Mouse (Mus musculus): Measurements from ENCODE around the gene 1700025G04Rik. TPM values are rescaled to one million over a fixed set of nuclear protein-coding genes. Genes with fewer than 3 reads are reported as not detected.

Gene 1700025G04Rik
- polyA plus RNA-seq, 1 experiment from 2014 or later, result 14.1 TPM

- Histone ChIP-seq H3K4me2 (replicated peaks; ENCODE audit: low read depth, low read length) (no peak overlapping the region), H3K9me3 (ENCODE audit: low read length) (no peaks in the 10 kb centered on the region), H3K4me1 (ENCODE audit: insufficient read depth, low read depth, low read length) (peaks cover 10% of the 10 kb centered on the region; the same call in 1 of the 2 replicates), H3K27ac (ENCODE audit: low read length) (no peak overlapping the region), H3K4me3 (ENCODE audit: low read depth, low read length) (no peak overlapping the region), H3K9ac (replicated peaks; ENCODE audit: low read depth) (no peak overlapping the region), H3K27me3 (replicated peaks; ENCODE audit: insufficient read depth, low read length) (no peaks in the 10 kb centered on the region), H3K36me3 (ENCODE audit: insufficient read depth, low read length) (no peaks in the 10 kb centered on the region)
- TF ChIP-seq CTCF (IDR thresholded peaks at IDR 0.05), result no peak
- TF ChIP-seq EP300 (IDR thresholded peaks at IDR 0.05), result no peak
- no peak for ATAC-seq
- no peak for DNase-seq (ENCODE audit: low spot score)
- 84% methylated on average over 7 of the region's 7 CpGs for WGBS
Observed at GRCm38 (mm10) chr1:151974424-151974823, 115.5 kb downstream of the 1700025G04Rik start.

GRCm38 (mm10) chr1:151973110-151973700 lies 116.7 kb downstream of the 1700025G04Rik start:
- H3K4me3 ChIP-seq (ENCODE audit: low read depth, low read length), result no peak overlapping the region
- TF ChIP-seq CTCF (IDR thresholded peaks at IDR 0.05) (no peak), EP300 (IDR thresholded peaks at IDR 0.05) (no peak)
- no peak overlapping the region for H3K9ac ChIP-seq (replicated peaks; ENCODE audit: low read depth)
- DNase-seq (ENCODE audit: low spot score) (no peak), ATAC-seq (no peak)
- no peaks in the 10 kb centered on the region for H3K27me3 ChIP-seq (replicated peaks; ENCODE audit: insufficient read depth, low read length)
- H3K4me2 ChIP-seq (replicated peaks; ENCODE audit: low read depth, low read length), result no peak overlapping the region
- no peaks in the 10 kb centered on the region for H3K36me3 ChIP-seq (ENCODE audit: insufficient read depth, low read length)
- no peak overlapping the region for H3K27ac ChIP-seq (ENCODE audit: low read length)
- H3K4me1 ChIP-seq (ENCODE audit: insufficient read depth, low read depth, low read length), result peaks cover 10% of the 10 kb centered on the region; the same call in 1 of the 2 replicates
- WGBS, result 89% methylated on average over 5 of the region's 5 CpGs
- no peaks in the 10 kb centered on the region for H3K9me3 ChIP-seq (ENCODE audit: low read length)

GRCm38 (mm10) chr1:151971581-151971980 lies 118.3 kb downstream of the 1700025G04Rik start:
- TF ChIP-seq EP300 (IDR thresholded peaks at IDR 0.05) (no peak), CTCF (IDR thresholded peaks at IDR 0.05) (no peak)
- Histone ChIP-seq H3K9me3 (ENCODE audit: low read length) (no peaks in the 10 kb centered on the region), H3K27ac (ENCODE audit: low read length) (no peak overlapping the region), H3K4me3 (ENCODE audit: low read depth, low read length) (no peak overlapping the region), H3K4me1 (ENCODE audit: insufficient read depth, low read depth, low read length) (peaks cover 10% of the 10 kb centered on the region; the same call in 1 of the 2 replicates), H3K4me2 (replicated peaks; ENCODE audit: low read depth, low read length) (no peak overlapping the region), H3K36me3 (ENCODE audit: insufficient read depth, low read length) (no peaks in the 10 kb centered on the region), H3K27me3 (replicated peaks; ENCODE audit: insufficient read depth, low read length) (no peaks in the 10 kb centered on the region), H3K9ac (replicated peaks; ENCODE audit: low read depth) (no peak overlapping the region)
- ATAC-seq (no peak), DNase-seq (ENCODE audit: low spot score) (no peak)
- 59% methylated on average over 2 of the region's 2 CpGs for WGBS

- Histone ChIP-seq H3K4me1 (ENCODE audit: insufficient read depth, low read depth, low read length) (no peaks in the 10 kb centered on the region), H3K9ac (replicated peaks; ENCODE audit: low read depth) (no peak overlapping the region), H3K27me3 (replicated peaks; ENCODE audit: insufficient read depth, low read length) (no peaks in the 10 kb centered on the region), H3K36me3 (ENCODE audit: insufficient read depth, low read length) (no peaks in the 10 kb centered on the region), H3K9me3 (ENCODE audit: low read length) (no peaks in the 10 kb centered on the region), H3K27ac (ENCODE audit: low read length) (no peak overlapping the region), H3K4me2 (replicated peaks; ENCODE audit: low read depth, low read length) (no peak overlapping the region), H3K4me3 (ENCODE audit: low read depth, low read length) (no peak overlapping the region)
- DNase-seq (ENCODE audit: low spot score) (no peak), ATAC-seq (no peak; the same call in 1 of the 2 replicates)
- 69% methylated on average over 5 of the region's 5 CpGs for WGBS
- no peak for TF ChIP-seq CTCF (IDR thresholded peaks at IDR 0.05)
- TF ChIP-seq EP300 (IDR thresholded peaks at IDR 0.05), result no peak
Observed at GRCm38 (mm10) chr1:151968126-151968525, 121.8 kb downstream of the 1700025G04Rik start.

- DNase-seq (ENCODE audit: low spot score), result no peak
- ATAC-seq, result no peak
- no peak for TF ChIP-seq EP300 (IDR thresholded peaks at IDR 0.05)
- TF ChIP-seq CTCF (IDR thresholded peaks at IDR 0.05), result no peak
Observed at GRCm38 (mm10) chr1:151964811-151965210, 125.1 kb downstream of the 1700025G04Rik start.

GRCm38 (mm10) chr1:151963248-151963647 lies 126.7 kb downstream of the 1700025G04Rik start:
- no peak overlapping the region for H3K4me2 ChIP-seq (replicated peaks; ENCODE audit: low read depth, low read length)
- no peak overlapping the region for H3K27ac ChIP-seq (ENCODE audit: low read length)
- H3K9me3 ChIP-seq (ENCODE audit: low read length), result no peaks in the 10 kb centered on the region
- H3K27me3 ChIP-seq (replicated peaks; ENCODE audit: insufficient read depth, low read length), result no peaks in the 10 kb centered on the region
- DNase-seq (ENCODE audit: low spot score), result no peak
- no peak overlapping the region for H3K9ac ChIP-seq (replicated peaks; ENCODE audit: low read depth)
- TF ChIP-seq CTCF (IDR thresholded peaks at IDR 0.05) (no peak), EP300 (IDR thresholded peaks at IDR 0.05) (no peak)
- 51% methylated on average over 7 of the region's 7 CpGs for WGBS
- no peak for ATAC-seq
- no peak overlapping the region for H3K4me3 ChIP-seq (ENCODE audit: low read depth, low read length)
- no peaks in the 10 kb centered on the region for H3K4me1 ChIP-seq (ENCODE audit: insufficient read depth, low read depth, low read length)
- no peaks in the 10 kb centered on the region for H3K36me3 ChIP-seq (ENCODE audit: insufficient read depth, low read length)

More at GRCm38 (mm10) chr1:151964811-151965210, 125.1 kb downstream of the 1700025G04Rik start:
- no peak overlapping the region for H3K27ac ChIP-seq (ENCODE audit: low read length)
- no peak overlapping the region for H3K4me3 ChIP-seq (ENCODE audit: low read depth, low read length)
- WGBS, result 82% methylated on average over 2 of the region's 2 CpGs
- H3K4me1 ChIP-seq (ENCODE audit: insufficient read depth, low read depth, low read length), result no peaks in the 10 kb centered on the region
- no peak overlapping the region for H3K4me2 ChIP-seq (replicated peaks; ENCODE audit: low read depth, low read length)
- no peaks in the 10 kb centered on the region for H3K36me3 ChIP-seq (ENCODE audit: insufficient read depth, low read length)
- no peak overlapping the region for H3K9ac ChIP-seq (replicated peaks; ENCODE audit: low read depth)
- no peaks in the 10 kb centered on the region for H3K27me3 ChIP-seq (replicated peaks; ENCODE audit: insufficient read depth, low read length)
- no peaks in the 10 kb centered on the region for H3K9me3 ChIP-seq (ENCODE audit: low read length)

All from lung, postnatal 0 days (tissue).